Mouse (Mus musculus) lung, adult 2 months (tissue): ENCODE measurements around the gene Padi3.

Source experiments
- CTCF ChIP-seq: fragments of 200-500 bp; IDR thresholded peaks from 2 replicates; pipeline ENCODE4 v1.5.1; 2011; ENCODE audit warnings: mild to moderate bottlenecking, low read length, control low read depth; ENCODE audit not compliant: insufficient read depth
- POLR2A ChIP-seq: fragments of 200-500 bp; IDR thresholded peaks from 2 replicates; pipeline ENCODE4 v1.6.1; 2011; ENCODE audit warnings: low read depth, mild to moderate bottlenecking, control low read depth, low read length, borderline replicate concordance; ENCODE audit errors: extremely low read depth

GRCm38 (mm10) chr4:140771091-140771490 is 39.4 kb downstream of the Padi3 start:
- TF ChIP-seq CTCF: no peak
- no peak for TF ChIP-seq POLR2A
